Comparison of ENCODE assay signal across 20 mouse cellular contexts in genomic region chr2:93269611-93270010, GRCm38 (mm10).
DNase-seq lines count a peak whose midpoint lies in the region; ATAC-seq and TF ChIP-seq lines count a peak whose summit lies in the region.
"Had no signal": no experiment of that assay in that cellular context is flagged by ENCODE, and none has a peak within 500 bp of the region (broad histone marks: within the 10 kb centered on the region; RNA-seq: fewer than 3 reads in every experiment).

No protein-coding gene starts in this region.

- no peak overlapping the region for H3K4me3 ChIP-seq in heart, embryonic 12.5 days
- no peak overlapping the region for H3K4me3 ChIP-seq in intestine, embryonic 16.5 days (ENCODE audit: low read length)
- no peak overlapping the region for H3K4me3 ChIP-seq in intestine, postnatal 0 days (ENCODE audit: low read depth, low read length)
- H3K4me3 ChIP-seq in brown adipose tissue, adult 24 weeks (ENCODE audit: insufficient read depth, low read depth, low read length): no peak overlapping the region
- H3K4me3 ChIP-seq in liver, postnatal 0 days (ENCODE audit: low read depth, low read length): no peak overlapping the region
- H3K4me3 ChIP-seq: liver, embryonic 15.5 days; lung, embryonic 15.5 days; myocyte; neural tube, embryonic 12.5 days had no signal

- no peak overlapping the region for H3K4me2 ChIP-seq in heart, embryonic 12.5 days
- no peak overlapping the region for H3K4me2 ChIP-seq in intestine, embryonic 16.5 days (ENCODE audit: low read depth, low read length)
- no peak overlapping the region for H3K4me2 ChIP-seq in intestine, postnatal 0 days (replicated peaks; ENCODE audit: low read depth)
- H3K4me2 ChIP-seq in liver, postnatal 0 days (ENCODE audit: low read depth, low read length): no peak overlapping the region
- H3K4me2 ChIP-seq: liver, embryonic 15.5 days; lung, embryonic 15.5 days; midbrain, embryonic 11.5 days; neural tube, embryonic 12.5 days had no signal

- H3K9me3 ChIP-seq in heart, embryonic 12.5 days (replicated peaks): no peaks in the 10 kb centered on the region
- H3K9me3 ChIP-seq in intestine, embryonic 16.5 days (ENCODE audit: control insufficient read depth, low read length): no peaks in the 10 kb centered on the region
- H3K9me3 ChIP-seq in intestine, postnatal 0 days (ENCODE audit: control insufficient read depth): no peaks in the 10 kb centered on the region
- H3K9me3 ChIP-seq in liver, postnatal 0 days (ENCODE audit: low read length): no peaks in the 10 kb centered on the region
- H3K9me3 ChIP-seq: liver, embryonic 15.5 days; lung, embryonic 15.5 days; neural tube, embryonic 12.5 days had no signal

- 0 out of 2 replicates have a peak overlapping the region, but pooled peaks have one; percentile 2 for H3K27ac ChIP-seq in heart, embryonic 12.5 days (ENCODE audit: poor library complexity, severe bottlenecking)
- 0 out of 2 replicates have a peak overlapping the region, but pooled peaks have one; percentile 17 for H3K27ac ChIP-seq in intestine, embryonic 16.5 days (ENCODE audit: low read length)
- no peak overlapping the region for H3K27ac ChIP-seq in intestine, postnatal 0 days (ENCODE audit: low read depth, low read length)
- peak overlapping the region; percentile 42; the same call in 1 of the 2 replicates for H3K27ac ChIP-seq in brown adipose tissue, adult 24 weeks (replicated peaks; ENCODE audit: low read depth, low read length)
- no peak overlapping the region for H3K27ac ChIP-seq in liver, postnatal 0 days (ENCODE audit: low read depth)
- H3K27ac ChIP-seq: liver, embryonic 15.5 days; neural tube, embryonic 12.5 days had no signal

- no peaks in the 10 kb centered on the region for H3K27me3 ChIP-seq in heart, embryonic 12.5 days (replicated peaks)
- no peaks in the 10 kb centered on the region for H3K27me3 ChIP-seq in intestine, embryonic 16.5 days (replicated peaks; ENCODE audit: control insufficient read depth, insufficient read depth, low read length)
- no peaks in the 10 kb centered on the region for H3K27me3 ChIP-seq in intestine, postnatal 0 days (replicated peaks; ENCODE audit: control insufficient read depth, insufficient read depth, low read length)
- no peaks in the 10 kb centered on the region for H3K27me3 ChIP-seq in liver, postnatal 0 days (ENCODE audit: insufficient read depth, low read length)
- H3K27me3 ChIP-seq: liver, embryonic 15.5 days; lung, embryonic 15.5 days; neural tube, embryonic 12.5 days had no signal

- H3K4me1 ChIP-seq in heart, embryonic 12.5 days (replicated peaks): peaks cover 66% of the 10 kb centered on the region
- 0 out of 2 replicates have a peak, but pooled peaks cover 2% of the 10 kb centered on the region for H3K4me1 ChIP-seq in intestine, embryonic 16.5 days (ENCODE audit: control insufficient read depth, insufficient read depth, low read length)
- H3K4me1 ChIP-seq in intestine, postnatal 0 days (replicated peaks; ENCODE audit: control insufficient read depth, insufficient read depth, low read length): 0 out of 2 replicates have a peak, but pooled peaks cover 3% of the 10 kb centered on the region
- H3K4me1 ChIP-seq in brown adipose tissue, adult 24 weeks (ENCODE audit: control insufficient read depth, insufficient read depth, insufficient read length, low read length): peaks cover 50% of the 10 kb centered on the region
- no peaks in the 10 kb centered on the region for H3K4me1 ChIP-seq in liver, postnatal 0 days (ENCODE audit: insufficient read depth)

- TF ChIP-seq EP300 in liver, postnatal 0 days (IDR thresholded peaks at IDR 0.05; ENCODE audit: low read depth): no peak

- no peak for DNase-seq in heart, postnatal 36 days
- DNase-seq in brain, embryonic 14.5 days (ENCODE audit: low read depth): peak; percentile 76
- no peak for DNase-seq in liver, postnatal 0 days
- DNase-seq: adrenal gland, postnatal 25 days; B cell, adult 2 months; cerebellum, adult 2 months; cerebellum, postnatal 14 days; forebrain, postnatal 0 days; kidney, adult 18-20 months; layer of hippocampus, adult 9-11 months; thymus, postnatal 4 days had no signal

- intact Hi-C loops in heart, postnatal 36 days (cut with DNase I): loop anchor here (10.0 kb wide), 1 partner anchor 135 kb away; no protein-coding TSS in a partner anchor

- WGBS in heart, embryonic 12.5 days: 92% methylated on average over 10 of the region's 10 CpGs
- WGBS in intestine, embryonic 16.5 days: 89% methylated on average over 10 of the region's 10 CpGs
- WGBS in intestine, postnatal 0 days: 90% methylated on average over 10 of the region's 10 CpGs
- 88% methylated on average over 10 of the region's 10 CpGs for WGBS in liver, postnatal 0 days (ENCODE audit: insufficient replicate concordance)

- TF ChIP-seq CTCF in intestine, postnatal 0 days (IDR thresholded peaks at IDR 0.05; ENCODE audit: low read depth): no peak
- TF ChIP-seq CTCF in brain, embryonic 14.5 days (IDR thresholded peaks at IDR 0.05; ENCODE audit: borderline replicate concordance, extremely low read depth, insufficient read depth, insufficient read length): no peak
- TF ChIP-seq CTCF in liver, postnatal 0 days (IDR thresholded peaks at IDR 0.05; ENCODE audit: low read depth): no peak

- no peak overlapping the region for H3K9ac ChIP-seq in heart, embryonic 12.5 days
- H3K9ac ChIP-seq in intestine, embryonic 16.5 days (ENCODE audit: low read depth, low read length): no peak overlapping the region
- H3K9ac ChIP-seq in intestine, postnatal 0 days (ENCODE audit: low read depth, low read length): no peak overlapping the region
- H3K9ac ChIP-seq in liver, postnatal 0 days (replicated peaks): no peak overlapping the region
- H3K9ac ChIP-seq: forebrain, postnatal 0 days; liver, embryonic 15.5 days; lung, embryonic 15.5 days; neural tube, embryonic 12.5 days had no signal

- ATAC-seq in heart, embryonic 12.5 days (ENCODE audit: insufficient number of reproducible peaks, low FRiP score): no peak
- ATAC-seq in intestine, embryonic 16.5 days: no peak
- ATAC-seq in intestine, postnatal 0 days: no peak
- ATAC-seq in liver, postnatal 0 days: no peak
- ATAC-seq: forebrain, postnatal 0 days had no signal

- TF ChIP-seq POLR2A in brain, embryonic 14.5 days (IDR thresholded peaks at IDR 0.05; ENCODE audit: borderline replicate concordance, extremely low read depth, insufficient read depth, insufficient read length, poor library complexity, severe bottlenecking): no peak

- no peaks in the 10 kb centered on the region for H3K36me3 ChIP-seq in heart, embryonic 12.5 days
- no peaks in the 10 kb centered on the region for H3K36me3 ChIP-seq in intestine, embryonic 16.5 days (ENCODE audit: control insufficient read depth, insufficient read depth, low read length)
- no peaks in the 10 kb centered on the region for H3K36me3 ChIP-seq in intestine, postnatal 0 days (ENCODE audit: control insufficient read depth, insufficient read depth)
- H3K36me3 ChIP-seq in liver, postnatal 0 days (replicated peaks; ENCODE audit: insufficient read depth, low read length): no peaks in the 10 kb centered on the region
- H3K36me3 ChIP-seq: liver, embryonic 15.5 days; lung, embryonic 15.5 days; neural tube, embryonic 12.5 days had no signal

Comparison
In these comparisons a context has a peak if more than half of its experiments do, and no peak if none do; other contexts are left out.
1. H3K27ac ChIP-seq: peak in heart, embryonic 12.5 days (single experiment), intestine, embryonic 16.5 days (single experiment) and brown adipose tissue, adult 24 weeks (single experiment); none in intestine, postnatal 0 days (single experiment) and liver, postnatal 0 days (single experiment).